Mouse (Mus musculus): ENCODE measurements around the gene Carnmt1. TPM values are rescaled to one million over a fixed set of nuclear protein-coding genes. Genes with fewer than 3 reads are reported as not detected.

Gene Carnmt1
- polyA plus RNA-seq, 1 experiment from 2014 or later, result 31.0 TPM

- Histone ChIP-seq H3K9ac (replicated peaks; ENCODE audit: low read depth, low read length) (no peak overlapping the region), H3K36me3 (ENCODE audit: control insufficient read depth, insufficient read depth, low read length) (no peaks in the 10 kb centered on the region), H3K9me3 (ENCODE audit: control insufficient read depth, low read depth, low read length) (no peaks in the 10 kb centered on the region), H3K4me3 (ENCODE audit: low read depth, low read length) (no peak overlapping the region), H3K27ac (ENCODE audit: low read length) (no peak overlapping the region), H3K27me3 (ENCODE audit: control insufficient read depth, insufficient read depth, low read length) (no peaks in the 10 kb centered on the region), H3K4me2 (replicated peaks; ENCODE audit: low read depth, low read length) (no peak overlapping the region), H3K4me1 (ENCODE audit: control insufficient read depth, insufficient read depth, low read length) (no peaks in the 10 kb centered on the region)
- no peak for ATAC-seq (ENCODE audit: insufficient number of reproducible peaks, insufficient read depth, low FRiP score, low read depth)
- 71% methylated on average over 1 of the region's 1 CpGs for WGBS
Observed at GRCm38 (mm10) chr19:18659349-18659748, 11.2 kb upstream of the Carnmt1 start.

DNA sequence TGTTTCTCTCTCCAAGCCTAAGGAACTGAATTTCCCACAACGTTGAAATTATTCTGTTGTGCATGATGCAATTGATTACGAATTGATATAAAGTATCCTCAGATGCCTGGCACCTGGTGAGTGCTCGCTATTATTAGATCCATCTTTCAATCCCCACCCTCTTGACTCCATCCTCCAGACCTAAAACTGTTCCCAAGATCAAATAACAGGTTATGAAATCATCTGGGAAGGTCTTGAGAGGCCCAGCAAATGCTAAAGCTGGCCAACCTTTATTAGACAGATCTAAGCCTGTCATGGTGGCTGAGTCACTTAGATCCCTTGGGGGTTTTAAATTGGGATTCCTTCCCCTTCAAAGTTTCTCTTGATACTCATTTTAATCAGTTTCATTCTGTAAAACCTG lies 10.1 kb upstream of the Carnmt1 start:
- Histone ChIP-seq H3K9me3 (ENCODE audit: control insufficient read depth, low read depth, low read length) (no peaks in the 10 kb centered on the region), H3K36me3 (ENCODE audit: control insufficient read depth, insufficient read depth, low read length) (no peaks in the 10 kb centered on the region), H3K27ac (ENCODE audit: low read length) (no peak overlapping the region), H3K27me3 (ENCODE audit: control insufficient read depth, insufficient read depth, low read length) (no peaks in the 10 kb centered on the region), H3K4me3 (ENCODE audit: low read depth, low read length) (no peak overlapping the region), H3K4me1 (ENCODE audit: control insufficient read depth, insufficient read depth, low read length) (no peaks in the 10 kb centered on the region), H3K9ac (replicated peaks; ENCODE audit: low read depth, low read length) (no peak overlapping the region), H3K4me2 (replicated peaks; ENCODE audit: low read depth, low read length) (no peak overlapping the region)
- ATAC-seq (ENCODE audit: insufficient number of reproducible peaks, insufficient read depth, low FRiP score, low read depth), result no peak
- 80% methylated on average over 3 of the region's 3 CpGs for WGBS

- Histone ChIP-seq H3K4me2 (replicated peaks; ENCODE audit: low read depth, low read length) (no peak overlapping the region), H3K9ac (replicated peaks; ENCODE audit: low read depth, low read length) (no peak overlapping the region), H3K9me3 (ENCODE audit: control insufficient read depth, low read depth, low read length) (no peaks in the 10 kb centered on the region), H3K36me3 (ENCODE audit: control insufficient read depth, insufficient read depth, low read length) (no peaks in the 10 kb centered on the region), H3K4me3 (ENCODE audit: low read depth, low read length) (no peak overlapping the region), H3K27ac (ENCODE audit: low read length) (no peak overlapping the region), H3K27me3 (ENCODE audit: control insufficient read depth, insufficient read depth, low read length) (no peaks in the 10 kb centered on the region), H3K4me1 (ENCODE audit: control insufficient read depth, insufficient read depth, low read length) (no peaks in the 10 kb centered on the region)
- 35% methylated on average over 1 of the region's 1 CpGs for WGBS
- no peak for ATAC-seq (ENCODE audit: insufficient number of reproducible peaks, insufficient read depth, low FRiP score, low read depth)
Observed at GRCm38 (mm10) chr19:18661683-18662082, 8.9 kb upstream of the Carnmt1 start.

GRCm38 (mm10) chr19:18663904-18664303 lies 6.7 kb upstream of the Carnmt1 start:
- no peaks in the 10 kb centered on the region for H3K27me3 ChIP-seq (ENCODE audit: control insufficient read depth, insufficient read depth, low read length)
- 61% methylated on average over 2 of the region's 2 CpGs for WGBS
- H3K9me3 ChIP-seq (ENCODE audit: control insufficient read depth, low read depth, low read length), result no peaks in the 10 kb centered on the region
- no peak for ATAC-seq (ENCODE audit: insufficient number of reproducible peaks, insufficient read depth, low FRiP score, low read depth)
- H3K4me1 ChIP-seq (ENCODE audit: control insufficient read depth, insufficient read depth, low read length), result no peaks in the 10 kb centered on the region
- no peaks in the 10 kb centered on the region for H3K36me3 ChIP-seq (ENCODE audit: control insufficient read depth, insufficient read depth, low read length)
- no peak overlapping the region for H3K27ac ChIP-seq (ENCODE audit: low read length)
- H3K4me2 ChIP-seq (replicated peaks; ENCODE audit: low read depth, low read length), result no peak overlapping the region
- H3K4me3 ChIP-seq (ENCODE audit: low read depth, low read length), result no peak overlapping the region
- no peak overlapping the region for H3K9ac ChIP-seq (replicated peaks; ENCODE audit: low read depth, low read length)

DNA sequence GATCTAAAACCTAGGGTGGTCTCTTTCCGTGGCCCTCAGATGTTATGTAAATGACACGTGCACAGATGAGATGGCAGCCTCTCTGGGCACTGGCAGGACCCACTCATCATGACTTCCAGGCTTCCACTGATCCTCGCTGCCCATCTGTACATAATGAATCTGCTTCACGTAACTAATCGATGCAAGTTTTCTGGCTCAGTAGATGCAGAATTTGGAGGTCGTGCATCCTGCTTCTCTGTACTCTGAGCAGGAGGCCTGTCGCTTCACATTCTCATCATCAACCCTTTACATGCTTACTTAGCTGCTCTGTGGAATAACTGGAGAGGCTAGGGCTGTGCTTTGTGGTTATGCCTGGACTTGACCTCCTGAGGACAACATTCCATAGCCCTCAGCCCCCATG lies 3.6 kb upstream of the Carnmt1 start:
- H3K36me3 ChIP-seq (ENCODE audit: control insufficient read depth, insufficient read depth, low read length), result no peaks in the 10 kb centered on the region
- H3K4me2 ChIP-seq (replicated peaks; ENCODE audit: low read depth, low read length), result no peak overlapping the region
- ATAC-seq (ENCODE audit: insufficient number of reproducible peaks, insufficient read depth, low FRiP score, low read depth), result no peak
- no peak overlapping the region for H3K4me3 ChIP-seq (ENCODE audit: low read depth, low read length)
- H3K9me3 ChIP-seq (ENCODE audit: control insufficient read depth, low read depth, low read length), result no peaks in the 10 kb centered on the region
- H3K27me3 ChIP-seq (ENCODE audit: control insufficient read depth, insufficient read depth, low read length), result no peaks in the 10 kb centered on the region
- peaks cover 5% of the 10 kb centered on the region; the same call in 1 of the 2 replicates for H3K4me1 ChIP-seq (ENCODE audit: control insufficient read depth, insufficient read depth, low read length)
- H3K27ac ChIP-seq (ENCODE audit: low read length), result no peak overlapping the region
- WGBS, result 91% methylated on average over 7 of the region's 7 CpGs
- H3K9ac ChIP-seq (replicated peaks; ENCODE audit: low read depth, low read length), result no peak overlapping the region

DNA sequence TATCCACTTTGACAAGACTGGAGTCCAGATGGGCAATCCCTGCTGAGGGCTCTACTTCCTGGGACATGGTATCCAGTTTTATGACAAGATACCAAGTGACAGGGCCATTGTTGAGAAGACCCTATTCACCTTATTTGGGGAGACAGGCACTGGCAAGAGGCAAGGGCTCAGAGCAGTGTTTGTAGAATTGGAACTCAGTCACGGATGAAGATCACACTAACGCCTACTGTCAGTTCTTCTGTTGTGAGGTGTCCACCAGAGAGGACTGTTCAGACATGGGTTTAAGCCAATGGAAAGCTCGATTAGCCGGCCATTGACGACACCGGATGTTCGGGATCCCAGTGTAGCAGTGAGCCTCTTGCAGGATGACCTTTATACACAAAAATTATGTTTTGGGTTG lies 1.0 kb upstream of the Carnmt1 start:
- 98% methylated on average over 7 of the region's 7 CpGs for WGBS
- ATAC-seq (ENCODE audit: insufficient number of reproducible peaks, insufficient read depth, low FRiP score, low read depth), result no peak
- no peak overlapping the region for H3K9ac ChIP-seq (replicated peaks; ENCODE audit: low read depth, low read length)
- no peaks in the 10 kb centered on the region for H3K36me3 ChIP-seq (ENCODE audit: control insufficient read depth, insufficient read depth, low read length)
- peaks cover 20% of the 10 kb centered on the region for H3K4me1 ChIP-seq (ENCODE audit: control insufficient read depth, insufficient read depth, low read length)
- H3K27ac ChIP-seq (ENCODE audit: low read length), result no peak overlapping the region
- no peak overlapping the region for H3K4me2 ChIP-seq (replicated peaks; ENCODE audit: low read depth, low read length)
- H3K4me3 ChIP-seq (ENCODE audit: low read depth, low read length), result no peak overlapping the region
- no peaks in the 10 kb centered on the region for H3K9me3 ChIP-seq (ENCODE audit: control insufficient read depth, low read depth, low read length)
- no peaks in the 10 kb centered on the region for H3K27me3 ChIP-seq (ENCODE audit: control insufficient read depth, insufficient read depth, low read length)

DNA sequence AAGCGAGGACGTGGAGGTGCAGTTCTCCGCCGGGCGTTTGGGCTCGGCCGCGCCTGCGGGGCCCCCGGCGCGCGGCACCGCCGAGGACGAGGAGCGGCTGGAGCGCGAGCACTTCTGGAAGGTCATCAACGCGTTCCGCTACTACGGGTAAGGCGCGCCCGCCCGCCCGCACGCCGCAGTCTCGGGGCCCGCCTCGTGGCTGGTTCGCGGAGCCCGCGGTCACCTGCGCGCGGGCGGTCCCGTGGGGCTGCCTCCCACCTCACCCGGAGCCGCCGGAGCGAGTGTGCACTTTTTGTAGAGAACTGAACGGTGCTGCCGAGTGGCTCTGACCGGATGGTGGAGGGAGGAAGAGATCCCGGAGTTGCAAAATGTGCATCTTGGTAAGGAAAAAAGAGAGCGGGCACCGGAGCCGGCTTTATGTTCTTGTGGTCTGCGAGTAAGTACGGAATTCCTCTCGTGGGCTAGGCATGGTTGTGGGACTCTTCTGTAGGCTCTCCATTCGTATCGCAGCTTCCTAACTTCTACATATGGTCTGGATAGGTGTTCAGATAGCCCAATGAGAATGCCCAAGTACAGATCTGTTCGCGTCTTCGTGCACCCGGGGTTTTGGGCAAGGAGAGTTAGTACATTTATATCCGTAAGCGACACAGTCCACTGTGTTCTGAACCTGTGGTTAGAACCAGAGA lies 635 bp downstream of the Carnmt1 start:
- H3K36me3 ChIP-seq (ENCODE audit: control insufficient read depth, insufficient read depth, low read length), result no peaks in the 10 kb centered on the region
- no peaks in the 10 kb centered on the region for H3K9me3 ChIP-seq (ENCODE audit: control insufficient read depth, low read depth, low read length)
- H3K4me3 ChIP-seq (ENCODE audit: low read depth, low read length), result peak overlapping the region; percentile 64
- peak overlapping the region; percentile 68 for H3K4me2 ChIP-seq (replicated peaks; ENCODE audit: low read depth, low read length)
- under 1% methylated on average over 62 of the region's 64 CpGs for WGBS
- peaks cover 23% of the 10 kb centered on the region for H3K4me1 ChIP-seq (ENCODE audit: control insufficient read depth, insufficient read depth, low read length)
- peak overlapping the region; percentile 87; the same call in 1 of the 2 replicates for H3K27ac ChIP-seq (ENCODE audit: low read length)
- no peaks in the 10 kb centered on the region for H3K27me3 ChIP-seq (ENCODE audit: control insufficient read depth, insufficient read depth, low read length)
- peak overlapping the region; percentile 82 for H3K9ac ChIP-seq (replicated peaks; ENCODE audit: low read depth, low read length)
- ATAC-seq (ENCODE audit: insufficient number of reproducible peaks, insufficient read depth, low FRiP score, low read depth), result peak; percentile 60

DNA sequence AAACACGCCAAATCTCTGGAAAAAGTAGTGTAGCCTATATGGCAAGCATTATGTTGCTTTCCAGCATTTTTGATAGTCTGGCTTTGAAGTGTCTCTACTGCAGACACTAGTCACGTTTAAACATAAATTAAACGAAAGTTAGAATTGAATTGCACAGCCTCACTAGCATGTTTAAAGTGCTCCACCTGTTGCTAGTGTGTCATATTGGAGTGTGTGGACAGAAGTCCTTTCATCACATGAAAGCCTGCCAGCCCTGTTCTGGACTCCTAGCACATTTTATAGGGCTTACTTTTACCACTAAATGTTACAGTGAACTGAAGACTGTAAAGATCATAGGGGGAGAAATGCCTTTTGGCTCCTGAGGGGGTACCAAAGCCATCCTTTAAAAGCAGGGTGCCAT lies 1.9 kb downstream of the Carnmt1 start:
- Histone ChIP-seq H3K4me1 (ENCODE audit: control insufficient read depth, insufficient read depth, low read length) (peaks cover 23% of the 10 kb centered on the region), H3K4me3 (ENCODE audit: low read depth, low read length) (peak overlapping the region; percentile 64), H3K9me3 (ENCODE audit: control insufficient read depth, low read depth, low read length) (no peaks in the 10 kb centered on the region), H3K36me3 (ENCODE audit: control insufficient read depth, insufficient read depth, low read length) (no peaks in the 10 kb centered on the region), H3K27me3 (ENCODE audit: control insufficient read depth, insufficient read depth, low read length) (no peaks in the 10 kb centered on the region), H3K4me2 (replicated peaks; ENCODE audit: low read depth, low read length) (peak overlapping the region; percentile 68), H3K9ac (replicated peaks; ENCODE audit: low read depth, low read length) (no peak overlapping the region), H3K27ac (ENCODE audit: low read length) (no peak overlapping the region)
- WGBS, result 54% methylated on average over 3 of the region's 3 CpGs
- no peak for ATAC-seq (ENCODE audit: insufficient number of reproducible peaks, insufficient read depth, low FRiP score, low read depth)

DNA sequence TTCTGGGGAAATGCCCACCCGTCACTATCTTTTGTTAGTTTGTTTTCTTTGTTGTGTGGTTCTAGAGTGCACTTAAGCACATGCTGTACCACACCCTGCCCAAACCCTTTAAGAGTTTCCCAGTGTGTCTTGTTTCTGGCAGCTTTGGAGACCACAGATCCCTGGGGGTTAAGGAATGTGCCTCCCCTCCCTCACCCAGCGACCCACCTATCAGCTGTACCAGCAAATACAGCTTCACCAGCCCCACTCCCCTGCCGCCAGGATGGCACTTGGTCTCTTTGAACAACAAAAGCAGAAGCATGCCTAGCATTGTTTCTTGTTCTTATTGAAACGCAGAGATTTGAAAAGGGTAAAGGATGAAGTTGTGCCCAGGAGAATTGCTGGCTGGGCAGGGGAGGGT lies 2.6 kb downstream of the Carnmt1 start:
- 42% methylated on average over 4 of the region's 4 CpGs for WGBS
- H3K36me3 ChIP-seq (ENCODE audit: control insufficient read depth, insufficient read depth, low read length), result no peaks in the 10 kb centered on the region
- no peak overlapping the region for H3K9ac ChIP-seq (replicated peaks; ENCODE audit: low read depth, low read length)
- H3K27ac ChIP-seq (ENCODE audit: low read length), result no peak overlapping the region
- H3K9me3 ChIP-seq (ENCODE audit: control insufficient read depth, low read depth, low read length), result no peaks in the 10 kb centered on the region
- peak overlapping the region; percentile 68 for H3K4me2 ChIP-seq (replicated peaks; ENCODE audit: low read depth, low read length)
- 0 out of 2 replicates have a peak overlapping the region, but pooled peaks have one; percentile 5 for H3K4me3 ChIP-seq (ENCODE audit: low read depth, low read length)
- H3K4me1 ChIP-seq (ENCODE audit: control insufficient read depth, insufficient read depth, low read length), result peaks cover 23% of the 10 kb centered on the region
- ATAC-seq (ENCODE audit: insufficient number of reproducible peaks, insufficient read depth, low FRiP score, low read depth), result no peak
- no peaks in the 10 kb centered on the region for H3K27me3 ChIP-seq (ENCODE audit: control insufficient read depth, insufficient read depth, low read length)

All from stomach, embryonic 14.5 days (tissue).